Mouse (Mus musculus): ENCODE data around the gene Gm45713.

Gene Gm45713

DNA sequence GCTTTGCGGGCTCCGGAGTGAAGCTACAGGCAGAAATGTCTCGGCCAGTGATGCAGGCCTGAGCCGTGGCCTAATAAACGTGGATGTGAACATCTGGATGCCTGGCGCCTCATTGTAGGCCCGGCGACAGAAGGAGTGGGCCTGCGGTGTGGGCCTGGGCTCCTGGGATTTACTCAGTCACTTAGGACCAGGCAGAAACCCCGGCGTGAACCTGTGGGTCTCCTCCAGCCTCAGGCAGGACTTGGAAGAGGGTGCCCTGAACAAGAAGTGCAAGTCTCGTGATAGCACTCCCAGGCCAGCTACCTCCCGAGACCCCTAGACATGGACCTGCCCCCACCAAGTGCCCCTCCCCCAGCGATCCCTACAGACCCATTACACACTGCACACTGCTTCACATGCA is 58.7 kb downstream of the Gm45713 start:
- no peak for DNase-seq (ENCODE audit: extremely low spot score, low read depth, low spot score)

DNA sequence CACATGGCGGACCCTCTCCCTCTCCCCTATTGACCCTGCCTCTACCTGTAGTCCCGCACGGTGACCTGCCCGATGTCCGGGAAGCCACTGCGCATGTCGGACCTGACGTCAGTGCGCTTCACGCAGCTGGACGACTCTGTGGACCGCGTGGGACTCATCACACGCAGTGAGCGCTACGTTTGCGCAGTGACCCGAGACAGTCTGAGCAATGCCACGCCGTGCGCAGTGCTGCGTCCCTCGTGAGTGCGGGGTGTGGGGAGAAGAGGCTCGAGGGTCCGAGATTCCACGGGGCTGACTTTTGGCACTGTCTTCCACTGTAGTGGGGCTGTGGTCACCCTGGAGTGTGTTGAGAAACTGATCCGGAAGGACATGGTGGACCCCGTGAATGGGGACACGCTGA is 59.5 kb downstream of the Gm45713 start:
- DNase-seq (ENCODE audit: extremely low spot score, low read depth, low spot score) = no peak
